Mouse (Mus musculus) embryonic facial prominence, embryonic 14.5 days (tissue): ENCODE measurements around the gene Glb1l3. TPM values are rescaled to one million over a fixed set of nuclear protein-coding genes. Genes with fewer than 3 reads are reported as not detected.

Experiments used
- ATAC-seq: fragments of 200-750 bp; cut with Nextera tagmentation; 2 replicates; pipeline ENCODE4 v1.8.0; 2017; ENCODE audit warnings: low read depth, moderate number of reproducible peaks, moderate TSS enrichment
- DNase-seq: peaks from one replicate; pipeline ENCODE4 v3.0.0-alpha.2; 2015; ENCODE audit warnings: low spot score
- H3K27ac ChIP-seq: fragments of 300-500 bp; sonication (generic); replicated peaks from 2 replicates; pipeline ENCODE4 v1.5.1; 2014; ENCODE audit warnings: low read depth, mild to moderate bottlenecking, low read length, moderate library complexity
- H3K27me3 ChIP-seq: fragments of 300-500 bp; sonication (generic); replicated peaks from 2 replicates; pipeline ENCODE4 v1.6.1; 2014; ENCODE audit warnings: low read length; ENCODE audit not compliant: control insufficient read depth, insufficient read depth
- H3K36me3 ChIP-seq: fragments of 300-500 bp; sonication (generic); 2 replicates; pipeline ENCODE4 v1.6.1; 2014; ENCODE audit warnings: low read length, mixed read lengths; ENCODE audit not compliant: control insufficient read depth, insufficient read depth
- H3K4me1 ChIP-seq: fragments of 300-500 bp; sonication (generic); 2 replicates; pipeline ENCODE4 v1.6.1; 2014; ENCODE audit warnings: antibody characterized with exemption, low read length; ENCODE audit not compliant: control insufficient read depth, insufficient read depth
- H3K4me2 ChIP-seq: fragments of 300-500 bp; sonication (generic); 2 replicates; pipeline ENCODE4 v1.6.1; 2014; ENCODE audit warnings: low read depth, mild to moderate bottlenecking, low read length, moderate library complexity, mixed read lengths
- H3K4me3 ChIP-seq: fragments of 300-500 bp; sonication (generic); 2 replicates; pipeline ENCODE4 v1.5.1; 2014; ENCODE audit warnings: low read depth, mild to moderate bottlenecking, low read length
- H3K9ac ChIP-seq: fragments of 300-500 bp; sonication (generic); 2 replicates; pipeline ENCODE4 v1.6.1; 2014; ENCODE audit warnings: low read depth, mild to moderate bottlenecking, low read length, moderate library complexity, mixed read lengths
- H3K9me3 ChIP-seq: fragments of 300-500 bp; sonication (generic); 2 replicates; pipeline ENCODE4 v1.6.1; 2016; ENCODE audit warnings: low read length; ENCODE audit not compliant: control insufficient read depth
- WGBS: fragments of 180-500 bp; shearing (Covaris S2); extraction: QIAGEN DNeasy Blood & Tissue Kit; methylation state at CpG from one replicate; pipeline ENCODE4 v1.1.7; 2014; 5-methylcytosine and 5-hydroxymethylcytosine counted together
- polyA plus RNA-seq: library from polyadenylated mRNA; unstranded; fragments of >200 nt; fragmentation: Nextera tagmentation; extraction: Ambion mirVana; gene quantifications from 2 replicates; pipeline ENCODE4 v1.2.1, GENCODE M21; 2014

Gene Glb1l3
- polyA plus RNA-seq, 1 experiment from 2014 or later: not detected

DNA sequence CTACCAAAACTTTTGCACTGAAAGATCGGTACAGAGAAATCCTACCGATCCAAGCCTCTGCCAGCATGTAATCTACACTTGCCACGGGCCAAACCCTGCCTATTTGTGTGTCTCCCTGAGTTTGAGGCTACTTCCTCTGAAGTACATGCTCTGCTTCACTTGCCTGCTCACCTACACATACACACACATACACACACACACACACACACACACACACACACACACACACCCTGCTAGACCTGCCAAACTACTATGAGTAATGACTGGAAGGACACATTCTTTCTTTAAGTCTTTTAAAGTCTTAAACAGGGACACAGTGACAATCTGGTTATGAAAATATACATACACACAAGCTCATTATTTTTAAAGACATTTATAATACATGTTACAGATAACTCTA lies 62.5 kb downstream of the Glb1l3 start:
- no peaks in the 10 kb centered on the region for H3K36me3 ChIP-seq
- no peak overlapping the region for H3K27ac ChIP-seq
- H3K9ac ChIP-seq: no peak overlapping the region
- H3K4me2 ChIP-seq: no peak overlapping the region
- H3K27me3 ChIP-seq: no peaks in the 10 kb centered on the region
- WGBS: 86% methylated on average over 3 of the region's 3 CpGs
- DNase-seq: no peak
- no peaks in the 10 kb centered on the region for H3K9me3 ChIP-seq
- no peaks in the 10 kb centered on the region for H3K4me1 ChIP-seq
- H3K4me3 ChIP-seq: no peak overlapping the region
- ATAC-seq: no peak

- Histone ChIP-seq H3K9me3 (no peaks in the 10 kb centered on the region), H3K36me3 (no peaks in the 10 kb centered on the region), H3K4me3 (no peak overlapping the region), H3K4me1 (no peaks in the 10 kb centered on the region), H3K9ac (no peak overlapping the region), H3K4me2 (no peak overlapping the region), H3K27me3 (no peaks in the 10 kb centered on the region), H3K27ac (no peak overlapping the region)
- ATAC-seq (no peak), DNase-seq (no peak)
- 76% methylated on average over 3 of the region's 3 CpGs for WGBS
These were observed 67.9 kb downstream of the Glb1l3 start for GRCm38 (mm10) chr9:26792829-26793228.

DNA sequence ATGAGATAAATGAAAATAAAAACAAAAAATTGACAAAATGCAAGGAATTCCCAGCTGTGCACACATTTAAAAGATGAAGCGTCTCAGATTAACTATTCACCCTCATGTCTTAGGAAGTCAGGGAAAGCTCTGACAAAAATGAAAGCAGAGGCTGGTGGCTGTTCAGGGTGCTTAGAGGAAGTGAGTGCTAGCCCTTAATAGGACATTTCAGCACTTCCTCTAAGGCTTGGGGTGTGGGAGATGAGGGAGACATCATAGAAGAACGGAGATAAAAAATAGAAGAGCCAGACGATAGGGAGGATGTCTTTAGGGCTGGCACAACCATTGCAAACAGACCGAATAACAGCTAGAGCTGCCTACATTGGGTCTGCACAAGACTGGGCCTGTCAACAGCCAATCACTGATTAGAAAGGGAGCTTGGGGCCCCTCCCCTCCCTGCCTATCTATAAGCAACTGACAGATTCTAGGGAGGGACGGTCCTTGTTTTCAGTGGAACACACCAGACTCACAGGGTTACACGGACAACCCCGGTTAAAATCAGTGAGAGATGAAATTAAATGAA lies 77.2 kb downstream of the Glb1l3 start:
- WGBS: 60% methylated on average over 7 of the region's 7 CpGs
- Histone ChIP-seq H3K4me2 (no peak overlapping the region), H3K9ac (no peak overlapping the region), H3K27ac (no peak overlapping the region), H3K4me1 (no peaks in the 10 kb centered on the region), H3K36me3 (no peaks in the 10 kb centered on the region), H3K27me3 (no peaks in the 10 kb centered on the region), H3K9me3 (no peaks in the 10 kb centered on the region), H3K4me3 (no peak overlapping the region)
- DNase-seq: no peak
- ATAC-seq: 0 out of 2 replicates have a peak, but pooled peaks have one; percentile 22

GRCm38 (mm10) chr9:26778421-26778820 lies 82.3 kb downstream of the Glb1l3 start:
- no peak for DNase-seq
- no peak overlapping the region for H3K4me2 ChIP-seq

DNA sequence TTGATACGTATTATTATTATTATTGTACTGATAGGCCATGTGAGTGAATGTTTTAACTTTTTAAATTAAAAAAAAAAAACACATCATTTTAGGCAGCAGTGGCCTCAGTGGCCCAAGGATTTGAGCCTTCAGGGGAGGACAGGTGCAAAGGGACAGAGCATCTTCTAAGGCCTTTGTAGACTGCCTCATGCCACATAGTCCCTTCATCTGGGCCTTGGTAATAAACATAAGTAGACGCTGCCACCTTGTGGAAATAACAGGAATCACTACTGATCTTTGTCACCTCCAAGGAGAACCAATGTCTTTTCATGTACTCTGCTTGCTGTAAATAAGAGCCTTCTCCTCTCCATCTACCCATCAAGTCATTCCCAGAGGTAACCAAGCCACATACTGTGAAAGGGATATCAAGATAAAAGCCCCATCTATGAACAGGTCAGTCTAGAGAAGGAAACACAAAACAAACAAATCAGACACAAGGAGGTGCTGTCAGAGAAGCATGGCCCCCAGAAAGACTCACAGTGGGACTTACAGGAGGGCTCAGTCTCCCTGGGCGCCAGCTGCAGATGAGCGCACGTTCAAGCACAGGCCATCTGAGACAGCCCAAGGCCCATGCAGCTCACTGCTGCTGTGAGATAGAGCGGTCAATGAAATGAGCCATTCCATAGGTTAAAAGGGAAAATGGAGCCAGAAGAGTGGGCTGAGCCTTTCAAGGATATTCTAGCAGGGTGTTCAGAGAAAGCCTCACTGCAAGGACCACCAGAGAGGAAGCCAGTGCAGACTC lies 84.4 kb downstream of the Glb1l3 start:
- Histone ChIP-seq H3K9ac (no peak overlapping the region), H3K9me3 (no peaks in the 10 kb centered on the region), H3K27me3 (no peaks in the 10 kb centered on the region), H3K4me2 (no peak overlapping the region), H3K27ac (no peak overlapping the region), H3K4me1 (no peaks in the 10 kb centered on the region), H3K4me3 (no peak overlapping the region), H3K36me3 (no peaks in the 10 kb centered on the region)
- peak; percentile 75 for DNase-seq
- no peak for ATAC-seq
- WGBS: 53% methylated on average over 6 of the region's 6 CpGs

More at GRCm38 (mm10) chr9:26778421-26778820, 82.3 kb downstream of the Glb1l3 start:
- Histone ChIP-seq H3K9me3 (no peaks in the 10 kb centered on the region), H3K36me3 (no peaks in the 10 kb centered on the region), H3K9ac (no peak overlapping the region), H3K27me3 (no peaks in the 10 kb centered on the region), H3K4me1 (no peaks in the 10 kb centered on the region), H3K4me3 (no peak overlapping the region), H3K27ac (no peak overlapping the region)
- WGBS: 81% methylated on average over 7 of the region's 7 CpGs
- no peak for ATAC-seq

DNA sequence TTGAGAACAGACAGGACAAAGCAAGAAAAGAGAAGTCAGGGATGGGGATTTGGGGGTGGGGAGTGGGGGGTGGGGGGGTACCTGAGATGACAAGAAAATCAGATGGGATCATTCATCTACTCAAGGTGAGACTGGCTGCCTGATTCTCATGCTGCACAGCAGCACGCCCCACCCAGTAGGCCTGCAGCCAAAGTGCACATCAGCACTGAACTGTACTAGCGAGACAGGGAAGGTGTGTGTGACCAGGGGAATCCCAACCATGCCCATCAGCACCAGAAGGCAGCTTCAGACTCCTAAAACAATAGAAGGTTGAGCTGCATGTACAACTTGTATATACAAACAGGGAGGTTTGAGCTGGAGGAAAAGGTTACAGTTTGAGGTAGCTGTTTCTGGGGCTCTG lies 85.0 kb downstream of the Glb1l3 start:
- Histone ChIP-seq H3K4me2 (no peak overlapping the region), H3K36me3 (no peaks in the 10 kb centered on the region), H3K27me3 (no peaks in the 10 kb centered on the region), H3K27ac (no peak overlapping the region), H3K4me1 (no peaks in the 10 kb centered on the region), H3K4me3 (no peak overlapping the region), H3K9me3 (no peaks in the 10 kb centered on the region), H3K9ac (no peak overlapping the region)
- DNase-seq (no peak), ATAC-seq (no peak)
- 84% methylated on average over 2 of the region's 2 CpGs for WGBS

DNA sequence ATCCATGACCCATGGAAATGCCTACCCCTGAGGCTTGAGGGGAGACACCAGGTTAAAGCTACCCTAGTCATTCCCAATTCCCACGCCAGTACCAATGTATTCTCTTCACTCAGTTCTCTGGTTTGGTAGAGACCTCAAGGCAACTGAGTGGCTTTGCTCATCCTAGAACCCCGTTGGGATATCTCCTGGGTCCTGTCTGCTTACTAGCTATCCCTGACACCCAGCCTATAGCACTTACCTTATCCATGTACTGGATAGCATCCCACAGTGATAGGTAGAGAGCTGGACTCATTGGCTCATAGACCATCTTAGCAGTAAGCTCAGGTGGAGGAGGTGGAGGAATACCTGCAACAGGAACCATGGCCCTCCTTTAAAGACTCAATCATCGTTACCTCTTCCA lies 92.5 kb downstream of the Glb1l3 start:
- 74% methylated on average over 3 of the region's 3 CpGs for WGBS
- no peaks in the 10 kb centered on the region for H3K4me1 ChIP-seq
- H3K36me3 ChIP-seq: no peaks in the 10 kb centered on the region
- H3K4me2 ChIP-seq: no peak overlapping the region
- H3K9me3 ChIP-seq: no peaks in the 10 kb centered on the region
- no peak overlapping the region for H3K4me3 ChIP-seq
- no peak for DNase-seq
- no peaks in the 10 kb centered on the region for H3K27me3 ChIP-seq
- no peak overlapping the region for H3K9ac ChIP-seq
- ATAC-seq: no peak
- H3K27ac ChIP-seq: no peak overlapping the region
